Mouse (Mus musculus) adrenal gland, postnatal 14 days (tissue): ENCODE measurements around the gene Hoxc4. TPM values are rescaled to one million over a fixed set of nuclear protein-coding genes. Genes with fewer than 3 reads are reported as not detected.

ENCODE experiments used
- DNase-seq: peaks from one replicate; pipeline ENCODE4 v3.0.0; 2021; ENCODE audit warnings: mixed read lengths
- microRNA-seq, 2 experiments: library from miRNA; unstranded; fragments of <30 nt; microRNA quantifications; one replicate each; pipeline ENCODE4 v1.2.0; 2021
- total RNA-seq: library from RNA; stranded (reverse); gene quantifications from 2 replicates; pipeline ENCODE4 v1.2.3, GENCODE M21; 2021

The Hoxc4 gene
- total RNA-seq, 1 experiment from 2014 or later = 6.8 TPM

DNA sequence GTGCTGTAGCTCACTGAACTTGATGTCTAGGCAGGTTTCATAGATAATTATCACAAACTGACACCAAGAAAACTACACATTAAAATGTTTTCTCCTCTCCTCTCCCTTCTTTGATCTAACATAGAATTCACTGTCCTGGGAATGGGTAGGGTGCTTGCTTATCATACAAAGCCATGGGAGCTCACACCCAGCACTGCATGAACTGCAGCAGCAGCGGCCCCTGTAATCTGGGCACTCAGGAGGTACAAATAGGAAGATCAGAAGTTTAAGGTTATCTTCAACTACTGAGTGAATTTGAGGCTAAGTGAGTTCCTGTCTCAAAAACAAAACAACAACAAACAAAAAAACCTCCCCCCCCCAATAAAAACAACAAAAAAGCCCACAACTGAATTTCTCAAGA, 66.2 kb downstream of the Hoxc4 start:
- no peak for DNase-seq

DNA sequence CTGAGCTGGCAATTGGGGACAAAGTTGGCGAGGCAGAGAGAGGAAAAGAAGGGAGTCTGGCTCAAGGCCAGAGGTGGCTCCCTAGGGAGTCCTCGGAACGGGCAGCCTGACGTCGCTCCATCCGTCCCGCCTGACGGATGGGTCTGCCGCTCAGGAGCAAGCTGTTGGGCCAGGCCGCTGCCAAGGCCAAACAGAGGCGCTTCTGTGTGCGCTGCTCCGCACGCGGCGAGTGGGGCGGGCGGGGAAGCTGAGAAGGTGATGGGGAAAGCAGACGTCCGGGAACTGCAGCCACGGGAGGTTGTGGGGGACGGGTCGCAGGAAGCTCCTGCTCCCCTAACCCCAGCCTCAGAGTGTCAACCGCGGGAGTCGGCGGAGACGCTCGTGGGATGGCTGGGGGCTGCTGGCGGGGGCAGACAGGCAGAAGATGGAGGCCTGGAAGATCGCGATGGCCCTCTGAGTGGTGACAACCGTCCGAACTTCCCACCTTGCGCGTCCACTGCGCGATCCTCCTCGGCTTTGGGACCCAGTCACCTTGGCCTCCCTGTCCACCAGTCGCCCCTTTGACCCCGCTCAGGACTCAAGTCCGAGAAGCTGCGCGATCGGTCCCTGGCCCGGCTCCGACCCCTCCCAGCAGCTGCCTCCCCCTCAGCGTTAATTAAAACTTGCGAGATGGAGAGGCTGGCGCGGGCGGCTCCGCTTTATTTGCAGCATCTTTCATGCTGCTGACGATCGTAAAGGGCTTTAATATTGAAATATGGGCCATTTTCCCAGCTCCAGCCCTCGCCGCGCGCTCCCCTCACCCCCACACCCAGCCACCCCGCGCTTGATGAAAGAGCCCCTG, 67.3 kb downstream of the Hoxc4 start:
- peak; percentile 83 for DNase-seq

Small RNAs within 50 kb of the gene (microRNA-seq; reads per million reads assigned to microRNA genes)
- gene Mir196a-2 (216 to 276 reads per million in 2 experiments), gene Mir615 (988 to 1,832 reads per million in 2 experiments)

Other genes with a start within 250 kb of the Hoxc4 start
- not detected in 2 replicates for gene Hoxc13, start 97.8 kb upstream of the Hoxc4 start, total RNA-seq
- not detected in 2 replicates for gene Hoxc12, start 82.2 kb upstream of the Hoxc4 start, total RNA-seq
- not detected in 2 replicates for gene Hoxc11, start 64.5 kb upstream of the Hoxc4 start, total RNA-seq
- 0.19 and 1.1 TPM in 2 replicates for gene Hoxc10, start 52.1 kb upstream of the Hoxc4 start, total RNA-seq
- 6.9 and 7.4 TPM in 2 replicates for gene Hoxc5, start 51.5 kb upstream of the Hoxc4 start, total RNA-seq
- 1.8 and 2.1 TPM in 2 replicates for gene Hoxc9, start 42.5 kb upstream of the Hoxc4 start, total RNA-seq
- 19.2 and 20.1 TPM in 2 replicates for gene Hoxc8, start 28.3 kb upstream of the Hoxc4 start, total RNA-seq
- gene Hoxc6, start 20.7 kb upstream of the Hoxc4 start, total RNA-seq = 37.4 and 43.2 TPM in 2 replicates
- gene Smug1, start 148.2 kb downstream of the Hoxc4 start, total RNA-seq = 10.9 and 17.6 TPM in 2 replicates
- gene Cbx5, start 220.9 kb downstream of the Hoxc4 start, total RNA-seq = 73.0 and 73.8 TPM in 2 replicates
- gene Hnrnpa1, start 221.5 kb downstream of the Hoxc4 start, total RNA-seq = 273 and 322 TPM in 2 replicates
- gene Nfe2, start 239.5 kb downstream of the Hoxc4 start, total RNA-seq = 1.0 and 4.7 TPM in 2 replicates